Mouse (Mus musculus) stomach, postnatal 0 days (tissue): Measurements from ENCODE around the gene Map4k3. TPM values are rescaled to one million over a fixed set of nuclear protein-coding genes. Genes with fewer than 3 reads are reported as not detected.
A peak's percentile ranks its signal among the peaks of the same experiment; 100 is the strongest.
"Not testable (repeated sequence)": the region's sequence is repeated elsewhere in the genome, so short reads cannot be mapped to it uniquely, and the experiment has no call there.

Source experiments
- ATAC-seq: fragments of 200-750 bp; cut with Nextera tagmentation; 2 replicates; pipeline ENCODE4 v1.8.0; 2017; ENCODE audit not compliant: low FRiP score, low TSS enrichment
- DNase-seq: peaks from one replicate; pipeline ENCODE4 v3.0.0-alpha.2; 2016; ENCODE audit warnings: low spot score
- H3K27ac ChIP-seq: fragments of 300-500 bp; sonication (generic); replicated peaks from 2 replicates; pipeline ENCODE4 v1.5.1; 2014; ENCODE audit warnings: mild to moderate bottlenecking, control low read depth
- H3K27me3 ChIP-seq: fragments of 300-500 bp; sonication (generic); 2 replicates; pipeline ENCODE4 v1.6.1; 2014; ENCODE audit warnings: low read length; ENCODE audit not compliant: control insufficient read depth, insufficient read depth
- H3K36me3 ChIP-seq: fragments of 300-500 bp; sonication (generic); 2 replicates; pipeline ENCODE4 v1.6.1; 2014; ENCODE audit warnings: low read length, mixed read lengths; ENCODE audit not compliant: control insufficient read depth, insufficient read depth
- H3K4me1 ChIP-seq: fragments of 300-500 bp; sonication (generic); replicated peaks from 2 replicates; pipeline ENCODE4 v1.6.1; 2014; ENCODE audit warnings: antibody characterized with exemption; ENCODE audit not compliant: control insufficient read depth, insufficient read depth
- H3K4me2 ChIP-seq: fragments of 300-500 bp; sonication (generic); replicated peaks from 2 replicates; pipeline ENCODE4 v1.6.1; 2014; ENCODE audit warnings: low read depth, mild to moderate bottlenecking, control low read depth, moderate library complexity
- H3K4me3 ChIP-seq: fragments of 300-500 bp; sonication (generic); 2 replicates; pipeline ENCODE4 v1.5.1; 2014; ENCODE audit warnings: low read depth, low read length, control low read depth
- H3K9ac ChIP-seq: fragments of 300-500 bp; sonication (generic); 2 replicates; pipeline ENCODE4 v1.6.1; 2014; ENCODE audit warnings: mild to moderate bottlenecking, low read length, control low read depth, mixed read lengths
- H3K9me3 ChIP-seq: fragments of 300-500 bp; sonication (generic); 2 replicates; pipeline ENCODE4 v1.6.1; 2016; ENCODE audit warnings: low read length; ENCODE audit not compliant: control insufficient read depth
- CTCF ChIP-seq: IDR thresholded peaks from 2 replicates; pipeline ENCODE4 v1.5.1; 2016; ENCODE audit warnings: antibody characterized with exemption, low read depth, mild to moderate bottlenecking, moderate library complexity
- EP300 ChIP-seq: optimal IDR thresholded peaks from 2 replicates; pipeline ENCODE3; 2016; ENCODE audit warnings: antibody characterized with exemption
- WGBS: fragments of 180-500 bp; shearing (Covaris S2); extraction: QIAGEN DNeasy Blood & Tissue Kit; methylation state at CpG from one replicate; pipeline ENCODE4 v1.1.7; 2014; 5-methylcytosine and 5-hydroxymethylcytosine counted together
- polyA plus RNA-seq: library from polyadenylated mRNA; unstranded; fragments of >200 nt; fragmentation: Nextera tagmentation; extraction: Ambion mirVana; gene quantifications from 2 replicates; pipeline ENCODE4 v1.2.1, GENCODE M21; 2015

Gene Map4k3
- polyA plus RNA-seq, 1 experiment from 2014 or later: 16.9 TPM

DNA sequence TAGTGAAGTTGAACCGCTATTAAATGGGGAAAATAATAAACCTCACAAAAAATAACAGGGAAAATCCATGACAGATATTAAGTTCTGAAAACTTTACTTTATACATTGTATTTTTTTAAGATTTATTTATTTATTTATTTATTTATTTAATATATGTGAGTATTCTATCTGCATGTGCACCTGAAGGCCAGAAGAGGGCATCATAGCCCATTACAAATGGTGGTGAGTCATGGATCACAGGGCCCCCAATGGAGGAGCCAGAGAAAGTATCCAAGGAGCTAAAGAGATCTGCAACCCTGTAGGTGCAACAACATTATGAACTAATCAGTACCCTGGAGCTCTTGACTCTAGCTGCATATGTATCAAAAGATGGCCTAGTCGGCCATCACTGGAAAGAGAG lies 158.6 kb downstream of the Map4k3 start:
- not testable (repeated sequence) for DNase-seq, H3K4me3 ChIP-seq, H3K4me1 ChIP-seq, H3K9ac ChIP-seq, H3K27ac ChIP-seq, ATAC-seq, H3K4me2 ChIP-seq, H3K36me3 ChIP-seq, H3K9me3 ChIP-seq, H3K27me3 ChIP-seq
- 94% methylated on average over 1 of the region's 2 CpGs for WGBS
- TF ChIP-seq CTCF: peak; percentile 21; the same call in 1 of the 2 replicates

DNA sequence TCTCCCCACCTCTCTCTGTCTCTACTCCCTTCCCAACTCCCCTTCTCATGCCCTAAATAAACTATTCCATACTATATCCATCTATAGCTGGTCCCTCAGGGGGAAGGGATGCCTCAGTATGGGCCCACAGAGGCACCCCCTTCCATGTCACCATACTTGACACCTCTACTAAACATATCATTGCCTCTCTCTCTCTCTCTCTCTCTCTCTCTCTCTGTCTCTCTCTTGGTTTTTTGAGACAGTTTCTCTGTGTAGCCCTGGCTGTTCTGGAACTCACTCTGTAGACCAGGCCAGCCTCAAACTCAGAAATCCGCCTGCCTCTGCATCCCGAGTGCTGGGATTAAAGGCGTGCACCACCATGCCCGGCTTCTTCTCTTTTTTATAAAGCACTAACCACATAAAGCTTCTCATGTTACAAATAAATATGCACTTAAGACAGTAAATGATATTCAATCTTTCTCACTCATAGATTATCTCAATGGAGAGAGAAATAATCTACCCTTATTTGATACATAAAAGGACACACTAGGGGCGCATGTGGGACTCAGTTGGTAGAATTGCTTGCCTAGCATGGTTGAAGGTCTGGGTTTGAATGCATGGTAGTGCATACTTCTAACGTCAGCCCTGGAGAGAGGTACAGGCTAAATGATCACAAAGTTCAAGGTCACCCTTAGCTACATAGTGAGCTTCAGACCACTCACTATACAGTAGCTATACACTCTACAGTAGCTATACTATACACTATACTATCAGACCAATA lies 159.3 kb downstream of the Map4k3 start:
- Histone ChIP-seq H3K27ac (no peak overlapping the region), H3K4me3 (no peak overlapping the region), H3K4me2 (no peak overlapping the region), H3K36me3 (no peaks in the 10 kb centered on the region), H3K9me3 (no peaks in the 10 kb centered on the region), H3K4me1 (no peaks in the 10 kb centered on the region), H3K9ac (no peak overlapping the region), H3K27me3 (no peaks in the 10 kb centered on the region)
- WGBS: 91% methylated on average over 6 of the region's 6 CpGs
- TF ChIP-seq EP300 (no peak), CTCF (no peak)
- ATAC-seq (no peak), DNase-seq (no peak)

DNA sequence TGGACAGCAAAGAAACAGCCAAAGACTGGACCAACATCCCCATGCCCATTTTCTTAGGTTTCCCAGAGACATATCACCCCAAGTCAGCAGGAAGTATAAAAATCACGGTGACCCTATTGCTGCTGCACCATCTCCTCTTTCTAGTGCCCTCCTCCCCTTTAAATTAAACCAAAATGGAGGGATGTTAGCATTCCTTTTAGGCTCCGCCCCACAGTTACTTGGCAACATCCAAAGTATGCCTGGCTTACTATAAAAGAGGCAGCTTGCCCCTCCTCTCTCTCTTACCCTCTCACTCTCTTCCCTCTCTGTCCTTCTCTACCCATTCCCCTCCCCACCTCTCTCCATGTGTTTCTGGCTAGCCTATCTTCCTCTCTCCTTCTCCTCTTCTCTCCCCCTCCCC lies 159.8 kb downstream of the Map4k3 start:
- DNase-seq: no peak
- WGBS: 74% methylated on average over 2 of the region's 2 CpGs
- Histone ChIP-seq H3K27me3 (no peaks in the 10 kb centered on the region), H3K4me2 (no peak overlapping the region), H3K9me3 (no peaks in the 10 kb centered on the region), H3K36me3 (no peaks in the 10 kb centered on the region), H3K27ac (no peak overlapping the region), H3K9ac (no peak overlapping the region), H3K4me3 (no peak overlapping the region), H3K4me1 (no peaks in the 10 kb centered on the region)
- ATAC-seq: no peak
- TF ChIP-seq EP300 (no peak), CTCF (no peak)

DNA sequence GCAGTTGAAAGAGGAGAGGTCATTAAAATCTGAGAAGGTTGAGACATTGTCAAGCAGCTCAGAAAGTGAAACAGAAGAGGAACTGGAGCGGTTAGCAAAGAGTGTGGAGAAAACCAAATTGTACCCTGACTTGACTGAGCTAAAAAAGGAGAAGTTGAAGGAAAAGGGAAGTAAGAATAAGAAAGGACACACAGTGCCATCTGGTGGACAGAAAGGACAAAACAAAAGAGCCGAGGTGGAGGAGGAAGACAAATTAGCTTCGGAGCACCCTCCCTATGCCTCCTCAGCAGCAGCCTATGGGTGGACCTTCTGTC lies 163.7 kb downstream of the Map4k3 start:
- no peak for ATAC-seq
- H3K36me3 ChIP-seq: no peaks in the 10 kb centered on the region
- 64% methylated on average over 3 of the region's 3 CpGs for WGBS
- no peak overlapping the region for H3K27ac ChIP-seq
- no peak overlapping the region for H3K4me2 ChIP-seq
- H3K9me3 ChIP-seq: no peaks in the 10 kb centered on the region
- H3K9ac ChIP-seq: no peak overlapping the region
- no peaks in the 10 kb centered on the region for H3K27me3 ChIP-seq
- TF ChIP-seq EP300: no peak
- peak; percentile 67 for TF ChIP-seq CTCF
- no peak overlapping the region for H3K4me3 ChIP-seq
- no peak for DNase-seq
- H3K4me1 ChIP-seq: no peaks in the 10 kb centered on the region

DNA sequence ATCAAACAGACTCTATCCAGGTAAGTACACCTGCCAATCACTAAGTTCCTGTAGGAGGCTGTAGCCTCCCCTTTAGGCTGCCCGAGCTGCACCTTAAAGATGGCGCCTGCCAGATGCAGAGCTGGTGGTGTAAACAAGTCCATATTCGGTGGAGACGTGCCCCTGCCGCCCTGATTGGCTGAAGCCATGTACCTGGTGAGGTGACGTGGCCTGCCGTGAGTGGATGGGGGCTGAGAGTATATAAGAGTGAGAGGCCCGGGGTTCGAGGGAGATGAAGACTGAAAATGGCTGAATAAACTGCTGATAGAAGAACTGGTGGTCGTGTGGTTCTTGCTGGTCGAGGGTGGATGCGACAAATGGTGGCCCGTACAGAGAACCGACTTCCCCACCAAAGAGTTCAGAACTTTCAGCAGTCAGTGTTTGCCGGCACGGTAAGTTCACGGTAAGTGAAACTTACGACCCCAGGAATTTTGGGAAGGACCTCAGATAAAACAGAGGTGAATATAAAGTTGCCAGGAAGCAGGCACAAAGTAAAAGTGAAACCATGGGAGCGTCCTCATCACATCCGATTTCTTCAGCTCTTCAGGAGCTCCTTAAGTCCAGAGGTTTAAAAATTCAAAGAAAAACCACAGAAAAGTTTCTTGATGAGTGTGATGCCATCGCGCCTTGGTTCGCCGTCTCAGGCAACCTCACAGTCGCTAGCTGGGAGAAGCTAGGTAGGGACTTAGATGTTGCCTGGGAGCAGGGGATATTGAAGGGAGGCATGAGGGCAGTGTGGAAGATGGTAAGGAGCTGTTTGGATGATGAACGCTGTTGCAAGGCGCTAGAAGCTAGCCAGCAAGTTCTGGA lies 164.3 kb downstream of the Map4k3 start:
- H3K4me2 ChIP-seq, H3K4me1 ChIP-seq, H3K27me3 ChIP-seq, H3K4me3 ChIP-seq, H3K9ac ChIP-seq, H3K36me3 ChIP-seq, DNase-seq, H3K9me3 ChIP-seq, H3K27ac ChIP-seq, ATAC-seq: not testable (repeated sequence)
- 94% methylated on average over 27 of the region's 27 CpGs for WGBS

DNA sequence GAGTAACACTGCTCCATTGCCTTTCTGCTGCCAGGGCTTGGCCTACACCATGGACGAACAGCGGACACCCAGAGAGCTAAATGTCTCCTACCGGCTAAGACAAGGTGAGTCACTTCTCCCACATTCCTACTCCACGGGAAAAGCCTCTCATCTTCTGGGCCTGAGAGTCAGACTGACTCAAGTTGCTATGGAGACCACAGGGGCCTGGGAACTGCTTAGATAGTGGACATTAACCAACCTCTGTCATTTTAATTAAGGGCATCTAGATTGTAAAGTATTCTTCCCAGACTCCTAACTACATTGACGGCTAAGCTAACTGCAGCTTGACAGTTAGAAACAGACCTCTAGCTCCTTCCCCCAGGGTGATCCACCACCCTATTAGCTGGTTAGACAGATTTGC lies 165.5 kb downstream of the Map4k3 start:
- no peak for ATAC-seq
- Histone ChIP-seq H3K4me1 (no peaks in the 10 kb centered on the region), H3K9ac (no peak overlapping the region), H3K9me3 (no peaks in the 10 kb centered on the region), H3K36me3 (no peaks in the 10 kb centered on the region), H3K4me3 (no peak overlapping the region), H3K4me2 (no peak overlapping the region), H3K27me3 (no peaks in the 10 kb centered on the region), H3K27ac (no peak overlapping the region)
- TF ChIP-seq EP300 (no peak), CTCF (no peak)
- no peak for DNase-seq
- WGBS: 74% methylated on average over 5 of the region's 5 CpGs
